Mouse (Mus musculus): ENCODE results near the gene Prdm12. TPM values are rescaled to one million over a fixed set of nuclear protein-coding genes. Genes with fewer than 3 reads are reported as not detected.

Gene Prdm12
- total RNA-seq, 4 experiments from 2014 or later: 0.22 TPM; not detected in 3

Small RNAs within 50 kb of the gene (microRNA-seq; reads per million reads assigned to microRNA genes)
- gene Mir6998: 0.35 to 0.50 reads per million in 2 experiments

Other genes with a start within 250 kb of the Prdm12 start
- gene Ass1, start 169.8 kb upstream of the Prdm12 start, total RNA-seq (2022): 10 to 100 TPM; 23.3 to 46.1 (median 34.9) TPM
- 10 to 100 TPM; 44.9 to 87.5 (median 62.4) TPM for gene Fubp3, start 67.4 kb upstream of the Prdm12 start, total RNA-seq (2022)
- gene Exosc2, start 30.7 kb downstream of the Prdm12 start, total RNA-seq (2022): 10 to 100 TPM; 22.2 to 31.0 (median 28.4) TPM
- gene Abl1, start 48.3 kb downstream of the Prdm12 start, total RNA-seq (2022): 100 to 1,000 TPM in 1 of 4 experiments, 10 to 100 TPM in 3; 80.1 to 111 (median 87.9) TPM
- not detected for gene Qrfp, start 170.5 kb downstream of the Prdm12 start, total RNA-seq (2022)
- under 1 TPM; 0.09 to 0.13 (median 0.11) TPM for gene Fibcd1, start 206.0 kb downstream of the Prdm12 start, total RNA-seq (2022)
- 10 to 100 TPM; 18.8 to 22.1 (median 20.7) TPM for gene Lamc3, start 247.3 kb downstream of the Prdm12 start, total RNA-seq (2022)